Mouse (Mus musculus): Measurements from ENCODE around the gene Abcb7.
A peak's percentile ranks its signal among the peaks of the same experiment; 100 is the strongest.

The Abcb7 gene

GRCm38 (mm10) chrX:104413183-104413983 is at the start of gene Abcb7:
Gene Abcb7, minus strand, starts transcription at chrX:104413856.
- peak; percentile 92 for DNase-seq

- DNase-seq: no peak
Observed at GRCm38 (mm10) chrX:104461755-104462154, 48.1 kb upstream of the Abcb7 start.

GRCm38 (mm10) chrX:104452433-104452832 is 38.8 kb upstream of the Abcb7 start:
- DNase-seq: no peak

GRCm38 (mm10) chrX:104433456-104433855 is 19.8 kb upstream of the Abcb7 start:
- DNase-seq: peak; percentile 11 to 39

- no peak for DNase-seq
Observed at GRCm38 (mm10) chrX:104428108-104428507, 14.5 kb upstream of the Abcb7 start.

- no peak for DNase-seq
Observed at GRCm38 (mm10) chrX:104413995-104414394, 339 bp upstream of the Abcb7 start.

GRCm38 (mm10) chrX:104408137-104408536 is 5.5 kb downstream of the Abcb7 start:
- no peak for DNase-seq

GRCm38 (mm10) chrX:104402463-104402862 is 11.2 kb downstream of the Abcb7 start:
- peak in 1 of 2 experiments; percentile 5 for DNase-seq

GRCm38 (mm10) chrX:104401134-104401533 is 12.5 kb downstream of the Abcb7 start:
- no peak for DNase-seq

GRCm38 (mm10) chrX:104397526-104397925 is 16.1 kb downstream of the Abcb7 start:
- no peak for DNase-seq

- no peak for DNase-seq
Observed at GRCm38 (mm10) chrX:104359686-104360085, 54.0 kb downstream of the Abcb7 start.

GRCm38 (mm10) chrX:104355842-104356241 is 57.8 kb downstream of the Abcb7 start:
- DNase-seq: no peak

GRCm38 (mm10) chrX:104348146-104348545 is 65.5 kb downstream of the Abcb7 start:
- peak in 1 of 2 experiments; percentile 49 for DNase-seq

GRCm38 (mm10) chrX:104291721-104292120 is 121.9 kb downstream of the Abcb7 start:
- DNase-seq: no peak

GRCm38 (mm10) chrX:104279828-104280227 is 133.8 kb downstream of the Abcb7 start:
- DNase-seq: no peak

- DNase-seq: no peak
Observed at GRCm38 (mm10) chrX:104264371-104264770, 149.3 kb downstream of the Abcb7 start.

- DNase-seq: no peak
Observed at GRCm38 (mm10) chrX:104262468-104262867, 151.2 kb downstream of the Abcb7 start.

GRCm38 (mm10) chrX:104256561-104256960 is 157.1 kb downstream of the Abcb7 start:
- no peak for DNase-seq
